Comparison of ENCODE assay signal across 7 mouse cellular contexts in genomic region chr2:163820607-163821006, GRCm38 (mm10). TPM values are rescaled to one million over a fixed set of nuclear protein-coding genes. Genes with fewer than 3 reads are reported as not detected.
DNase-seq lines count a peak whose midpoint lies in the region; ATAC-seq lines count a peak whose summit lies in the region.

Ccn5 (plus strand) TSS chr2:163820861.

- no peak within 1 kb of the TSS for H3K9ac ChIP-seq in intestine, embryonic 15.5 days

- no peak within 1 kb of the TSS for H3K4me3 ChIP-seq in intestine, embryonic 15.5 days (replicated peaks)
- H3K4me3 ChIP-seq in midbrain, embryonic 10.5 days: no peak within 1 kb of the TSS

- no peaks in the 10 kb centered on the region for H3K27me3 ChIP-seq in intestine, embryonic 15.5 days (replicated peaks)
- H3K27me3 ChIP-seq in midbrain, embryonic 10.5 days (ENCODE audit: low read depth, poor library complexity, severe bottlenecking): no peaks in the 10 kb centered on the region

- no peaks in the 10 kb centered on the region for H3K9me3 ChIP-seq in intestine, embryonic 15.5 days
- H3K9me3 ChIP-seq in midbrain, embryonic 10.5 days (replicated peaks): no peaks in the 10 kb centered on the region

- H3K4me2 ChIP-seq in intestine, embryonic 15.5 days (replicated peaks): no peak within 1 kb of the TSS

- H3K27ac ChIP-seq in intestine, embryonic 15.5 days: no peak within 1 kb of the TSS
- no peak within 1 kb of the TSS for H3K27ac ChIP-seq in midbrain, embryonic 10.5 days (replicated peaks)

- peak; percentile 82 for DNase-seq in MN1 (ENCODE audit: low spot score)
- peak; percentile 87 for DNase-seq in adrenal gland, adult 2 months
- peak; percentile 89 for DNase-seq in gastrocnemius, adult 18-20 months (ENCODE audit: low spot score)
- peak; percentile 59 to 72 for DNase-seq in lung, adult 18-20 months
- DNase-seq in urinary bladder, postnatal 36 days (ENCODE audit: low spot score in 2 of 2): peak; percentile 21 to 79
- no peak for DNase-seq in midbrain, embryonic 10.5 days (ENCODE audit: low spot score)

- no peaks in the 10 kb centered on the region for H3K4me1 ChIP-seq in intestine, embryonic 15.5 days (replicated peaks)
- peaks cover 10% of the 10 kb centered on the region for H3K4me1 ChIP-seq in midbrain, embryonic 10.5 days

- WGBS in intestine, embryonic 15.5 days: 78% methylated on average over 4 of the region's 4 CpGs
- 79% methylated on average over 4 of the region's 4 CpGs for WGBS in midbrain, embryonic 10.5 days

- no peak for ATAC-seq in intestine, embryonic 15.5 days

- H3K36me3 ChIP-seq in intestine, embryonic 15.5 days: no peaks in the 10 kb centered on the region
- H3K36me3 ChIP-seq in midbrain, embryonic 10.5 days: no peaks in the 10 kb centered on the region

RNA-seq across cellular contexts. Expression of gene Ccn5, which starts in this region (rescaled TPM):
- total RNA-seq in adrenal gland, adult 2 months (2021): 1 to 10 TPM in 1 of 2 experiments, under 1 TPM in 1; 0.20 to 1.8 TPM
- 1.2 and 1.9 TPM in 2 replicates for polyA plus RNA-seq in adrenal gland, adult 2 months (2012; rRNA removed)
- total RNA-seq in gastrocnemius, adult 18-20 months (2021): under 1 TPM; 0.82 to 0.95 TPM
- 0.15 and 0.24 TPM in 2 replicates for polyA plus RNA-seq in intestine, embryonic 15.5 days (2015; fragmentation: Nextera tagmentation; extraction: Ambion mirVana)
- 0.39 and 0.60 TPM in 2 replicates for polyA plus RNA-seq in midbrain, embryonic 10.5 days (2016; fragmentation: Nextera tagmentation; extraction: Ambion mirVana)

Comparison
In these comparisons a context has a peak if more than half of its experiments do, and no peak if none do; other contexts are left out.
1. Peak in DNase-seq in gastrocnemius, adult 18-20 months; RNA of the gene not detected or under 1 TPM.